Mouse (Mus musculus) thymus, adult 2 months (tissue): ENCODE data around the gene Lmna.

Source experiments
- CTCF ChIP-seq: fragments of 200-500 bp; IDR thresholded peaks from 2 replicates; pipeline ENCODE4 v1.5.1; 2012; ENCODE audit warnings: mild to moderate bottlenecking, control low read depth, low read length, moderate library complexity, borderline replicate concordance; ENCODE audit not compliant: control insufficient read depth, poor library complexity, insufficient read depth; ENCODE audit errors: extremely low read depth
- POLR2A ChIP-seq: fragments of 200-500 bp; IDR thresholded peaks from 2 replicates; pipeline ENCODE4 v1.6.1; 2012; ENCODE audit warnings: mild to moderate bottlenecking, low read length, control low read depth, moderate library complexity; ENCODE audit not compliant: control insufficient read depth, poor library complexity, insufficient read depth; ENCODE audit errors: extremely low read depth

DNA sequence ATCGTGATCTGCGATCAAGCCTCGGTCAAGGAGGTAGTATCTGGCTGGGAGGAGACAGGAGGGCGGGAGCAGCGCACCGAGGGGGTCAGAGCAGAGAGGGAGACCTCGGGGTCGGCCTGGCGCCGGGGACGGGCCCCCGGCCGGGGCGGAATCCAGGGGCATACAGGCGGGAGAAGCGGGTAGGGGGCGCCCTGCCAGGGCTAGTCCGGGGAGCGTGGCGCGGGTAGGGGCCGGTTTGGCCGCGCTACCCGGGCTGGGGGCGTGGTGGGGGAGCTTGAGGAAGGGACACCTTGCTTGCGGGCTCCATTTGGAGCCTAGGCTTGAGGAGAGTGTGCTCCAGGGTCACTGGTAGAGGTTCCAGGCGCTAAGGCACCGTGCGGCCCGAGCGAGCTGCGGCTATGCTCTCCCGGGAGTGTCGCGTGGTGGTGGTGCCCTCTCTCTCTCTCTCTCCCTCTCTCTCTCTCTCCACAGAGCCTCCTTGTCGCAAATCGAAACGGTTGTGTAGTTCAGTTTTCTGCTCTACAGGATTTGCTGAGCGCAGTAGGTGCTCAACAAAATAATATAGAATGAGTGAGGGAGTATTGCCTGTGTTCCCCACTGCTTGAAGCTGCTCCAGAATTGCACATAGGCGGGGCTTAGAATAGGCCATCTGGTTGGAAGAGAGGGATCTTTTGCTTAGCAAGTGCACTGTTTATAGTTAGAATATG lies 44.3 kb upstream of the Lmna start:
- TF ChIP-seq POLR2A (0 out of 2 replicates have a peak, but pooled peaks have one; percentile 13), CTCF (no peak)
